Mouse (Mus musculus): ENCODE measurements around the gene Asic5.

The Asic5 gene

GRCm38 (mm10) chr3:82014148-82014703 lies 32.1 kb downstream of the Asic5 start:
- DNase-seq (ENCODE audit: low spot score) = no peak

- DNase-seq (ENCODE audit: low spot score) = no peak
These were observed 40.4 kb downstream of the Asic5 start for GRCm38 (mm10) chr3:82022421-82022920.

GRCm38 (mm10) chr3:82023065-82023464 lies 41.0 kb downstream of the Asic5 start:
- DNase-seq (ENCODE audit: low spot score) = no peak

- no peak for DNase-seq (ENCODE audit: low spot score)
These were observed 45.2 kb downstream of the Asic5 start for GRCm38 (mm10) chr3:82027286-82027685.

GRCm38 (mm10) chr3:82029229-82029628 lies 47.1 kb downstream of the Asic5 start:
- DNase-seq (ENCODE audit: low spot score) = no peak

GRCm38 (mm10) chr3:82030008-82030748 lies 48.1 kb downstream of the Asic5 start:
- DNase-seq (ENCODE audit: low spot score) = no peak

- DNase-seq (ENCODE audit: low spot score) = no peak
These were observed 54.4 kb downstream of the Asic5 start for GRCm38 (mm10) chr3:82036262-82037044.

- no peak for DNase-seq (ENCODE audit: low spot score)
These were observed 61.6 kb downstream of the Asic5 start for GRCm38 (mm10) chr3:82043676-82044075.

- DNase-seq (ENCODE audit: low spot score) = no peak
These were observed 62.8 kb downstream of the Asic5 start for GRCm38 (mm10) chr3:82044902-82045301.

GRCm38 (mm10) chr3:82046087-82046486 lies 64.0 kb downstream of the Asic5 start:
- DNase-seq (ENCODE audit: low spot score) = no peak

- no peak for DNase-seq (ENCODE audit: low spot score)
These were observed 65.1 kb downstream of the Asic5 start for GRCm38 (mm10) chr3:82047100-82047753.

GRCm38 (mm10) chr3:82048078-82048477 lies 66.0 kb downstream of the Asic5 start:
- DNase-seq (ENCODE audit: low spot score) = no peak

- no peak for DNase-seq (ENCODE audit: low spot score)
These were observed 66.6 kb downstream of the Asic5 start for GRCm38 (mm10) chr3:82048681-82049080.

- DNase-seq (ENCODE audit: low spot score) = no peak
These were observed 69.4 kb downstream of the Asic5 start for GRCm38 (mm10) chr3:82051468-82051867.

GRCm38 (mm10) chr3:82052029-82052428 lies 69.9 kb downstream of the Asic5 start:
- no peak for DNase-seq (ENCODE audit: low spot score)

GRCm38 (mm10) chr3:82054283-82054974 lies 72.3 kb downstream of the Asic5 start:
- DNase-seq (ENCODE audit: low spot score) = no peak

GRCm38 (mm10) chr3:82057201-82057600 lies 75.1 kb downstream of the Asic5 start:
- no peak for DNase-seq (ENCODE audit: low spot score)

GRCm38 (mm10) chr3:82061402-82062180 lies 79.5 kb downstream of the Asic5 start:
- no peak for DNase-seq (ENCODE audit: low spot score)

- DNase-seq (ENCODE audit: low spot score) = no peak
These were observed 85.7 kb downstream of the Asic5 start for GRCm38 (mm10) chr3:82067830-82068229.

Data from urinary bladder, postnatal 10 days (tissue).